Mouse (Mus musculus) fat pad, adult 2 months (tissue): ENCODE data around the gene Pds5b.
A peak's percentile ranks its signal among the peaks of the same experiment; 100 is the strongest.
"Not testable (repeated sequence)": the region's sequence is repeated elsewhere in the genome, so short reads cannot be mapped to it uniquely, and the experiment has no call there.

Experiments
- DNase-seq: peaks from one replicate; pipeline ENCODE4 v3.0.0-alpha.2; 2011; ENCODE audit warnings: low read depth, low spot score; ENCODE audit errors: extremely low read depth

Gene Pds5b

DNA sequence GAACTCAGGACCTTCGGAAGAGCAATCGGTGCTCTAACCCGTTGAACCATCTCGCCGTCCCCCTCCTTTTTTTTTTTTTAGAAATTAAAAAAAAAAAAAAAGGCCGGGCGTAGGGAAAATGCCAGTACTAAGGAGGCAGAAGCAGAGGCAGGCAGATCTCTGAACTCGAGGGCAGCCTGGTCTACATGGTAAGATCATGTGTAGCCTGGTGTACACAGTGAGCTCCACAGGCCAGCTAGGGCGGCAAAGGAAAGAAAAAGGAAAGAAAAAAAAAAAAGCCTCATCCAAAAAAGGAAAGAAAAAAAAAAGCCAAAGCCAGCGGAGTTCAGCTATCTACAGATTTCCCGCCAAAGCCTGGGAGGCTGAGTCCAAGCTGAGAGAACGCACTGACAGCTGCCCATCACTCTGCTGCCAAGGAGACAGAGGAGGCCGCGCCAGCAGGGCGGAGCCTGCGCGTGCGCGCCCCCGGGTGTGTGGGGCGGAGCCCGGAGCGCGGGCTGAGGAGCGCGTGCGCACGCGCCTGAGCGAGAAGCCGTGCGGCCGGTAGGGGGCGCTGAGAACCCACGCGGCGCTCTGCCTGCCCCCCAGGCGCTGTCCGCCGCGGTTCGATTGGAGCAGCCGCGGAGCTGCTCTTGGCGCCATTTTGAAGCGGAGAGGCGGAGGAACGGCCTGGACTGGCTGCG, at the start of gene Pds5b:
Gene Pds5b (plus strand): TSS at position 587 of the 683 bp plus-strand sequence.
- DNase-seq: peak; percentile 30

DNA sequence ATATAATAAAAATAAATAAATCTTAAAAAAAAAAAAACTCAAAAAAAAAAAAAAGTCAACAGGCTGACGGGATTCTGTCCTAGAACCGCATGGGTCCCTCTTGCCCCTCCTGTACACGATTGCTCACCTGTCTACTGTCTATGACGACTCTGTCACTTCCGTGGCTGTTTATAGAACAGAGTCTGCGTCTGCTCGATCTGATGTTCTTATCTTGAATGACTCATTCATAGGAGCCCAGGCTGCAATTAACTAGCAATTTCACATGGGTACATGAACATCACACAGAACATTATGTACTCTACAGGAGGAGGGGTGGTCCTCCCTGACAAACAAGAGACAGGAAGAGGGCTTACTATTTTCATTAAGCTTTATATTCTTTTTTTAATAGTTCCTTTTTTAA, 48.0 kb upstream of the Pds5b start:
- DNase-seq: no peak

DNA sequence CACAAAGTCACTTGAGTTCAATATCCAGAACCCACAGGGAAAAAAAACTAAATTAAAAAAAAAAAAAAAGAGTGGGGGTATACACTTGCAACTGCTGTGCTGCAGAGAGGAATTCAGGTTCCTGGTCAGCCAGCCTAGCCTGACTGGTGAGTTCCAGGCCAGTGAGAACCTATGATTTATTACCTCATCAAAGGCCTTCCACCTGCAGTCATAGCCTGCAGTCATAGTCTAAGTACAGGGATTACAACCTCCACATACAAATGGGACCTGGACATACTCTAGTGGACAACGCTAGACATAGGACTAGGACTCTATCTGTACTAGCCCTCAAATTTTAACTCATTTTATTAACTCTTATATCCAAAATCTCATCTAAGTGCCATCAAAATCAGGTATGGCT, 44.3 kb upstream of the Pds5b start:
- peak; percentile 51 for DNase-seq

DNA sequence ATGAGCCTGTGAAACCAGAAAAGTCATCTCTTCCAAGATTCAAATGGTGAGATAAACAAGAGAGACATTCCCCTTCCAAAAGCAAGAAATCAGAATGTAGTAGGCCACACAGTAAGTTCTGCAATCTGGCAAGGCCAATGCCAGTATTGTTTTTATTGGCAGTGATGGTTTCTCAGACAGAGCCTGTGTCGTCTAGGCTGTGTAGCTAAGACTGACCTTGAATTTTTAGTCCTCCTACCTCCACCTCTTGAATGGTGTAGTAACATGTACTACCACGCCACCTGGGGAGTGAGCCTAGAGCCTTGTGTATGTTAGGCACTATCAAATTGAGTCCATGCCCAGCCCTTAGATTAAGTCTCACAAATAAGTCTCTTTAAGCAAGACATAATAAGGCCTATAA, 43.8 kb upstream of the Pds5b start:
- DNase-seq: peak; percentile 42

DNA sequence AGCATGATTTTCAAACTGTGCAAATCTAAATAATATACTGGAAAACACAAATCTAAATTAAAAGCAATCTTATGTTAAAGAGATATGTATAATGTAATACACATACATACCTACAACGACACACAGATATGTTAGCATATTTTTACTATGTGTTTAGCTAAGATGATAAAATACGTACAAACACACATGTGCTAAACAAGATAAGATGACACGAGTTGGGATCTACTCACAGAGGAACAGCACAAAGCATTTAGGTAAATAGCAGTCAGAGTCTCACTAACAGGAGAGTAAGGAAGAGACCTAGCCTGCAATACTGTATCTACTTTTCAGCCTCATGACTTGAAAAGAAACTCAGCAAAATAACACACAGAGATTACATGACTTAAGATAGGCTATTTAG, 32.1 kb upstream of the Pds5b start:
- no peak for DNase-seq

DNA sequence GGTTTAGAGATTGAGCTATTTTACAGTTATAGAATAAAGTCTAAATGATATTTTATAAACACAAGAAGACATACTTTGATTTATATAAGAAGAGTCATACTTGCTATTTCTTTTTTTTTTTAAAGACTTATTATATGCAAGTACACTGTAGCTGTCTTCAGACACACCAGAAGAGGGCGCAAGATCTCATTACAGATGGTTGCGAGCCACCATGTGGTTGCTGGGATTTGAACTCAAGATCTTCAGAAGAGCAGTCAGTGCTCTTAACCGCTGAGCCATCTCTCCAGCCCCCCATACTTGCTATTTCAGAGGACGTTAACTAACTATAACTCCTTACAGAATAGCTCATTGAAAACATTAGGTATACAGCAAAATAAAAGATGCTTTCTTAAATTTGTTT, 30.1 kb upstream of the Pds5b start:
- not testable (repeated sequence) for DNase-seq

DNA sequence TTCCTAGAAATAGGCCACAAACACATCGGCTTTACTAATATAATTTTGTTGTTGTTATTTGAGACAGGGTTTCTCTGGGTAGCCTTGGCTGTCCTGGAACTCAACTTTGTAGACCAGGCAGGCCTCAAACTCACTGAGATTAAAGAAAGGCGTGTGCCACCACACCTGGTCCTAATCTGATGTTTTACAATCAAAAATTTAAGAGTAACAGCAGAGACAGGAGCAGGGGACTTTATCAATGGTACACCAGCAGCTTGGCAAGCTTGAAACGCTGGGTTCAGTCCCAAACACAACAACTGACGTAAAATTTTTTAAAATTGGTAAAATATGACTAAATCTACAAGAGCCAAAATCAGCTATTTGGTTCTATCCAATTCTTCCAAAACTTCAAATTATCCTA, 28.6 kb upstream of the Pds5b start:
- no peak for DNase-seq

DNA sequence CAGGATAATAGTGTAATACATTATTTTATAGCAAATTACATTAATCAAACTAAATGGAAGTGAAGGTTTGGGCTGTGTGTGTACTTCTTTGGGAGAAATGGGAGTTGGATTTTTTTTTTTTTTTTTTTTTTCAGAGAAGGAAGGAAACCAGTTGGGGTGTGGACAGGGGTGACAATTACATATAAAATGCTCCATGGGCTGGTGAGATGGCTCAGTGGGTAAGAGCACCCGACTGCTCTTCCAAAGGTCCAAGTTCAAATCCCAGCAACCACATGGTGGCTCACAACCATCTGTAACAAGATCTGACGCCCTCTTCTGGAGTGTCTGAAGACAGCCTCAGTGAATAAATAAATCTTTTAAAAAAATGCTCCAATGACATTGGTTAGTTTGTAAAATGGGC, 21.0 kb upstream of the Pds5b start:
- DNase-seq: no peak

DNA sequence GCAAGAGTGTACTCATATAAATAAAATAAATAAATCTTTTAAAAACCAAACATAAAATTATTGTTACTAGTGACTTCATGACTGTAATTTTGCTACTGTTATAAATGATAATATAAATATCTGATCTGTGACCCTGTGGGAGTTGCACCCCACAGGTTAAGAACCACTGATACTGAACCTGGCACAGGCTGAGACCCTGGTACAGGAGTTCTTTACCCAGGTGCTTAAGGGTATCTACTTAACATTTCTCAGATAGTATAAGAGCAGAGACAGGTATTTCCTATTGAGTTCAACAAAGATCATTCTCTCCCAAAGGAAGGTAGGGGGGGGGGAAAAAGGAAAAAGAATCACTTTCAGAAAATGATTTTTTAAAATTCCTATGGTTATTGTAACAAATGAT, 19.0 kb upstream of the Pds5b start:
- no peak for DNase-seq

DNA sequence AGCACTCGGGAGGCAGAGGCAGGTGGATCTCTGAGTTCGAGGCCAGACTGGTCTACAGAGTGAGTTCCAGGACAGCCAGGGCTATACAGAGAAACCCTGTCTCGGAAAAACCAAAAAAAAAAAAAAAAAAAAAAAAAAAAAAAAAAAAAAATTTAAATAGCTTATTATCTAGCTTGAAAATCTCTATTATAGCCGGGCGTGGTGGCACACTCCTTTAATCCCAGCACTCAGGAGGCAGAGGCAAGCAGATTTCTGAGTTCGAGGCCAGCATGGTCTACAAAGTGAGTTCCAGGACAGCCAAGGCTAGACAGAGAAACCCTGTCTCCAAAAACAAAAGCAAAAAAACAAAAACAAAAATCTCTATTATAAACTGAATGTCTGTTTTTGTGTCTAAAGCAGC, 14.1 kb upstream of the Pds5b start:
- not testable (repeated sequence) for DNase-seq

DNA sequence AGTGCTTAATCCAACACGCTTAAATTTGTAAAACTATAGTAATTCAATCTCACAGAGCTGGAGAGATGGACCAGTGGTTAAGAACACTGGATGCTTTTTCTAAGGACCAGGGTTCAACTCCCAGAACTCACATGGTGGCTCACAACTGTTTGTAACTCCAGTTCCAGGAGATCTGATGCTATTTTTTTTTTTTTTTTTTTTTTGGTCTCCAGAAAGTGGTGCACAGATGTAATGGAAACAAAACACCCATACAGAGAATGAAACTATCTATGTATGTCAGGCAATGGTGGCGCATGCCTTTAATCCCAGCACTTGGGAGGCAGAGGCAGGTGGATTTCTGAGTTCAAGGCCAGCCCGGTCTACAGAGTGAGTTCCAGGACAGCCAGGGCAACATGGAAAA, 13.2 kb upstream of the Pds5b start:
- DNase-seq: not testable (repeated sequence)

DNA sequence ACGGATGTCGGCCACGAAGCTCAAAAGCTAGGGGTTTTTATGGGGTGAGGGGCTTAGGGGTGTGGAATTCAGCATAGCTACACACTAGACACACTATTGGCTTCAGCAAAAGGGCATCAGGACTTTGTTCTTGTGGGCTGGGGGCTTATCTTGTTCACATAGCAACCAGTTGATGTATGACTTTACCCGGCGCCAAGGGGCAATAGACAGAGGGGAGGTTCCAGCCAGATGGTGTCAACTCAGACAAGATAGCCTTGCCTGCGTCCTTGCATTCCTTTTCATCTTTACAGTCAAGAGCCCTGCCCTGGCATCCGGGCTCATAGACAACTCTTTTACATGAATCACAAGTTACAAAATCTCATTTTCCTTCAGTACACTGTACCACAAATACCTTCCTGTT, 9.6 kb upstream of the Pds5b start:
- not testable (repeated sequence) for DNase-seq

DNA sequence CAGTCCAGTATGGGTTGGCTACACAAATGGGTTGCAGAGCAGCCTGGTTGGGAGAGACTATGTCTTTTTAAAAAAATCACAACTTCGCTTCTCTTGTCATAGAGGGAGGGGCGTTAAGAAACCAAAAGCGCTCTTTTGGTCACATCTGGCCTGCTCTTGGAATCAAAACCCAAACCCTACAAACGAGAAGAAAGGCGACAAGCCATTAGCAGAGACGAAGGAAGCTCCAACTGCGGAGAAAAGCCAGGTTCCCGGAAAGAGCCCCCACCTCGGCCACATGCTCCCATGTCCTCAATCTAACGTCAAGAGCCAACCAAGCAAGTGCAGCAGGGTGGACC, 8.8 kb upstream of the Pds5b start:
- DNase-seq: no peak

DNA sequence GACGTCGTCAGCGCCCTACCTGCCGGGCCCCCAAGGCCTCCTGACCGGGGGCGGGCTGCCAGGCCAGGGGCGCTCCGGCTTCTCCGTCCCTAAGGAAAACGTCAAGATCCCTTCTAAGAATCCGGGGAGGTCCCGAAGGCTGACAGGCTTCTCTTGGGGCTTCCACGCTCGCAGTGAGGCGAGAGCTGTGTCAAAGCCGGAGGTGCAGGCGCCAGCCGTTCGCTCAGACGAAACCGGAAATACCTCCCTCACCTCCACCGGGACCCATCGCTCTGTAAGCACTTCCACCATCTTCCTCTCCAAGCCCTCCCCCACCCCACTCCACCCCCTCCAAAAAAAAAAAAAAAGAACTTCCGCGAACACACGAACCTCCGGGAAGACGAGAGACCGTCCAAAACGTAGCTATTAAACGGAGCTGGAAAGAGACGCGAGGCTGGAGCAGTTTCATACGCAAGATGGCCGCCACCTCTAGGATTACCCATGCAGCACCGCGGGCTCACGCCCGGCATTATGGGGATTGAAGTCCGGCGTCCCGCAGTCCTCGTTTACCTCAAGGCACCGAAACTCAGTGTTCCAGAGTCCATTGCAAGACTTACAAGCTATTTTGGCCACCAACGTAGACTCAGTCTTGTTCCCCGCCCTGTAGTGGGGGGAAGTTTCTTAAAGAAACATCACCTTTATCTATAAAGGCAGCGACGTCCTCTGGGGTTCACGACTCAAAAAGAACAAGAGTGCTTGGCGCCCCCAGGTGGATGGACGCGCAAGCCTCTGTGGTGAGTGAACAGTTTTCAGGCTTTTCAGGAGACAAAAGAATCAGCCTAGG, 8.2 kb upstream of the Pds5b start:
- peak; percentile 99 for DNase-seq

DNA sequence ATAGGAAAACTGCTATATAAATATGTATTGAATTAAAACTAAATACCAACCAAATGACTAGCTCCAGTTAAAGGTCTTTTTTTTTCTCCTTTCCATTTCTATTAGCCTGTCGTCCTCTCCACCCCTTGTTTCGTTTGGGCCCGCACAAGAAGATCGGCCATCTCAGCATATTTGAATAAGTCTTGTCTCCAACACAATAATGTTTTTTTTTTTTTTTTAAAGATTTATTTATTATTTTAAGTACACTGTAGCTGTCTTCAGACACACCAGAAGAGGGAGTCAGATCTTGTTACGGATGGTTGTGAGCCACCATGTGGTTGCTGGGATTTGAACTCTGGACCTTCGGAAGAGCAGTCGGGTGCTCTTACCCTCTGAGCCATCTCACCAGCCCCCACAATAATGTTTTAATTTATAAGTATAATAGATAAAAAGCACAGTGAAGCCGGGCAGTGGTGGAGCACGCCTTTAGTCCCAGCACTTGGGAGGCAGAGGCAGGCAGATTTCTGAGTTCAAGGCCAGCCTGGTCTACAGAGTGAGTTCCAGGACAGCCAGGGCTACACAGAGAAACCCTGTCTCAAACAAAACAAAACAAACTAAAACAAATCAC, 7.3 kb upstream of the Pds5b start, which contains the start of gene N4bp2l2:
Gene N4bp2l2 (minus strand): TSS at position 51 of the 607 bp plus-strand sequence.
- not testable (repeated sequence) for DNase-seq

DNA sequence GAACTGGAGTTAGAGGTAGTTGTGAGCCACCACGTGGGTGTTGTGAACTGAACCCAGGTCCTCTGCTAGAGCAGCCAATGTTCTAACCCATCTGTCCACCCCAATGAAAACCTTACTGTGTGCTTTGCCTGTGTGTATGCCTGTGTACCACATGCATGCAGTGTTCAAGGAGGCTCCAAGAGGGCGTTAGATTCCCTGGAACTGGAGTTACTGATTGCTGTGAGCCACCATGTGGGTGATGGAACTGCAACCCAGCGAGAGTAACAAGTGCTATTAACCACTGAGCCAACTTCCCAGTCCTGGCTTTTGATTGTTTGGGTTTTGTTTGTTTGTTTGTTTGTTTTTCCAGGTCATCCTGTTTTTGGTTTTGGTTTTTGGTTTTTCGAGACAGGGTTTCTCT, 4.8 kb upstream of the Pds5b start:
- no peak for DNase-seq

DNA sequence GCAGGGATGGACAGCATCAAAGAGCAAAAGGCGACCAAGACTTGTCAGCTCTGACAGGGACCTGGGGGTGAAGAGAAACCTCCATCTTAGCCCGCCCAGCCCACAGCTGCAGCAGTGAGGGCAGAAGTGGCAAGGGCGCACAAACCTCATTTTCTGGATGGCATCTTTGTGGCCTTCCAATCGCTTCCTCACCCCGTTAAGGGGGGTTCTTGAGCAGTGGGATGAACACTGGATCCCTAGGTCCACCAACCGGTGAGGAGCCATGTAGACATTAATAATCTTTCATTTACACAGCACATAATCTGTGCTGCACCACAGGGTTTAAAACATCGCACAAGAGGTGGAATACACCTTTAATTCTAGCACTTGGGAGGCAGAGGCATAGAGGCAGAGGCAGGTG, 1.2 kb upstream of the Pds5b start:
- no peak for DNase-seq

DNA sequence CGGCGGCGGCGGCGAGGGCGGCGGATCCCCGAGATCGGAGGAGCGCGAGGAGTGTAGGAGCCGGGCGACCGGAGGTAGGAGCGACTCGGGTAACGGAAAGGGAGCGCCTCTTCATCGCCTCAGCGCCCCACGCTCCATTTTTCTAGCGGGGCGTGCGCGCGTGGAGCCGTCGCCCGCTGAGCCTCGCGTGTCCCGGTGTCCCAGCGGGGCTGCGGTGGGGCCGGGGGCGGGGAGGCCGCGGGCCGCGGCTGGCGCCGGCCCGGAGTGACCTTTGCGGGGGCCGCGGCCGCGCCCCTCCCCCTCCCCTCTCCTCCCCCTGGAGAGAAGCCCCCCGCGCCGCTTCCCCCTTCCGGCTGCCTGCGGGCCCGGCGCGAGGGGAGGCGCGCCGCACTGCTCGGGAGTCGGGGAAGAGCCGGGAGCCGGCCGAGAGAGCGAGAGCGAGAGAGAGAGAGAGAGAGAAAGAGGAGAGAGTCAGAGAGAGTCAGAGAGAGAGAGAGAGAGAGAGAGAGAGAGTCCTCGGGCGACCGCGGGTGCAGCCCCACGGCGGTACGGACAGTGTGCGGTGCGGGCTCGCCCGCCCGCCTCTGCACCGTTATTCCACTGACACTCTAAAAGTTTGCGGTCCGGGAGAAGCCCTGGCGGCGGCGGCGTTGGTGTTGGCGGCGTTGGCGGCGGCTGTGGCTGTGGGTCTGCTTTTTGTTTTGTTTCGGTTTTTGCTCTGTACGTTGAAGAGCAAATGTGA, 512 bp downstream of the Pds5b start:
- no peak for DNase-seq

DNA sequence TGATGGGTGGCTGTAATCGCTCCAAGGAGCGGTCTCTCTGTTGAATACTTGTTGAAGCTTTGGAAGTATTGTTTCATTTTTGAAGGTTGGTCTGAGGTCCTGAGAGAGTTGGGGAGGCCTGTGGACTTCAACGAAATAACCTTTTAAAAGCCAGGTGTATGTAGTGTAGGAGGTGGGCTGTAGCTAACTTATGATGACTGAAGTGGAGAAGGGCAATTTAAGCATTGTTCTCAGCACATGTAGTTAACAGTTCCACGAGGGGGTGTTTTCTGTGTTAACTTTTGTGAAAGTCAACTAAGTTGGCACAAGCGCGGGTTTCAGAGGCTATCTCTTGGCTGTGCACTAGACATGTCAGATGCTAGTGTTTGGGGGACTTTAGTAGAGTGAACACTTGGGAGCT, 1.3 kb downstream of the Pds5b start:
- no peak for DNase-seq

DNA sequence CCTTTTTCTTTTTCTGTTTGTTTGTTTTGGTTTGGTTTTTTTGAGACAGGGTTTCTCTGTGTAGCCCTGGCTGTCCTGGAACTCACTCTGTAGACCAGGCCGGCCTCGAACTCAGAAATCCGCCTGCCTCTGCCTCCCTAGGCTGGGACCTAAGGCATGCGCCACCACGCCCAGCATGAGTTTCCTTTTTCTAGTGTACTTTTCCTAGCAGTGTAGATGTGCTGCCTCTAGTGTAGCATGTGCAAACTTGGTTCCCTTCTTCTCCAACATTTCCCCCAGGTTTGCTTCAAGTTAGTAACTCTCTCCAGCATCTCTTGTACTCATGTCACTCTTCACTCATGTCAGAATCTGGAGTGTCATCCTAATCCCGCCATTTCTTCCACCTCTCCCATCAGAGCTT, 9.3 kb downstream of the Pds5b start:
- DNase-seq: not testable (repeated sequence)

DNA sequence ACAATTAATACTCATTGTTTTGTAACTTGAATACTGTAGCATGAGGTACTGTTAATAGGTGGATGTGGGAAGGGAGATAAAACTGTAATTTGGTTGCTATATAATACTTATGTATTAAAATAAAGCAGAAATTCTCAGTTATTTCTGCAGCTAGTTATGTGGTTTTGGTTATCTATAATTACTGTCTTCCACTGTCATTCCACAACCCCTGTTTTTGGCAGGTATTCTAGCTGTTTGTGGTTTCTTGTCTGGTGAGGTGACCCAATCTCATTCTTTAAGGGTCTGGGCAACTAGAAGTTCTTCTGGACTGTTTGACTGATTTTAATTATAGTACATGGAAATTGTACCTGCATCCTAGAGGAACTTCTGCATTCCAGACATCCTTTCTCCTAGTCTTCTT, 17.1 kb downstream of the Pds5b start:
- no peak for DNase-seq
